Mouse (Mus musculus) induced T-regulatory cell, adult 2 months (primary cell): ENCODE measurements around the gene Cenpk.
"Not testable (repeated sequence)": the region's sequence is repeated elsewhere in the genome, so short reads cannot be mapped to it uniquely, and the experiment has no call there.

ENCODE experiments used
- DNase-seq: peaks from one replicate; pipeline ENCODE4 v3.0.0-alpha.2; 2012; ENCODE audit warnings: low read depth

The Cenpk gene

GRCm38 (mm10) chr13:104228384-104229066 is at the start of gene Cenpk, which contains the start of gene Ppwd1:
Cenpk (plus strand) TSS chr13:104228611.
Ppwd1 (minus strand) TSS chr13:104228843.
- peak; percentile 98 for DNase-seq

DNA sequence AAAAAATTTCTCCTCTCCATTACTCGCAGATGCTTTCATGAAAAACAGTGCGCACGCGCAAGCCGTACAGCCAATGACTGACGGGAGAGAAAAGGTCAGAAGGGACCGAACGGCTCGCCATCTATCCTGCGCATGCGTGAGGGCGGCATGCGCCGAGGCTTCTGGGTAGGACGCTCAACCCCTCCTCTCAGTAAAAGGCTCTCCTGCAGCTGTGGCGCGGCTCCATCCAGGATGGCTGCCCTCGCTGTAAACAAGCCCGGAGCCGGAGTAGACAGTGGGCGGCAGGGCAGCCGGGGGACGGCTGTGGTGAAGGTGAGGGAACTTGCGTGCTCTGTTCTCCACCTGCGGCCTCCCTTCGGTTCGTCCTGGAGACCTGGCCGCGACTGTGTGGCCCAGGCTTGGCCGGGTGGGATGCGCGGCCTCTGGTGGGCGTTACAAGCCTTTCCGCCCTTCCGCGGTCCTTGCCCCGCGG is 49.7 kb upstream of the Cenpk start, which contains the start of gene Trim23:
Gene Trim23, plus strand, starts transcription at position 148 of the 472 bp plus-strand sequence.
- DNase-seq: peak; percentile 100

GRCm38 (mm10) chr13:104179176-104179888 is 49.1 kb upstream of the Cenpk start:
- DNase-seq: no peak

DNA sequence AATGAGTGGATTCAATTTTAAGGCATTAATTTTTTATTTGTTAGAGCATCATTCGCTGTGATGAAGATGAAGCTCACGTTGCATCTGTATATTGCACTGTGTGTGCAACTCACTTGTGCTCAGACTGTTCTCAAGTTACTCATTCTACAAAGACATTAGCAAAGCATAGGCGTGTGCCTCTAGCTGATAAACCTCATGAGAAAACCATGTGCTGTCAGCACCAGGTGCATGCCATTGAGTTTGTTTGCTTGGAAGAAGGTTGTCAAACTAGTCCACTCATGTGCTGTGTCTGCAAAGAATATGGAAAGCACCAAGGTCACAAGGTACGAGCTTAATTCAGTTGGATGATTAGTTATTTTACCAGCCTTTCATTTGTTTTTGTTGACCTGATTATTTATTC is 41.1 kb upstream of the Cenpk start:
- DNase-seq: no peak

GRCm38 (mm10) chr13:104195891-104196290 is 32.5 kb upstream of the Cenpk start:
- not testable (repeated sequence) for DNase-seq

GRCm38 (mm10) chr13:104204313-104204712 is 24.1 kb upstream of the Cenpk start:
- DNase-seq: peak; percentile 25

- peak; percentile 41 for DNase-seq
These were observed 933 bp upstream of the Cenpk start for GRCm38 (mm10) chr13:104227478-104227877.

GRCm38 (mm10) chr13:104229181-104229580 is 770 bp downstream of the Cenpk start:
- no peak for DNase-seq

DNA sequence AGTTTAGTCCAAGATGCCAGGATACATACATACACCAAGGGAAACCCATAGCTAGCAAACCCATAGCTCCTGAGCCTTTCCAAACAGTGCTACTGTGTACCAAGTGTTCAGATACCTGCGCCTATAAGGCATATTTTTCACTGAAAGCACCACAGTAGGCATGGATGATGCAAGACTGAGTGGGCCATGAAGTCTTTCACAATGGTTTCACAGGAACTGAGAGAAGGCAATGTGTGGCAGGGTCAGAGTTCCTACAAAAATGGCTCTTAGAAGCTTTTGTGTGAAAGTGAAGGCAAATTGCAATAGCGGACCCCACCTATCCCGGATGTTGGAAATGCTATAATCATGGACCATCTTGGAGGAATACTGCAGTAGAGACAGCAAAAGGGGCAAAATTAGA is 30.6 kb downstream of the Cenpk start:
- no peak for DNase-seq

DNA sequence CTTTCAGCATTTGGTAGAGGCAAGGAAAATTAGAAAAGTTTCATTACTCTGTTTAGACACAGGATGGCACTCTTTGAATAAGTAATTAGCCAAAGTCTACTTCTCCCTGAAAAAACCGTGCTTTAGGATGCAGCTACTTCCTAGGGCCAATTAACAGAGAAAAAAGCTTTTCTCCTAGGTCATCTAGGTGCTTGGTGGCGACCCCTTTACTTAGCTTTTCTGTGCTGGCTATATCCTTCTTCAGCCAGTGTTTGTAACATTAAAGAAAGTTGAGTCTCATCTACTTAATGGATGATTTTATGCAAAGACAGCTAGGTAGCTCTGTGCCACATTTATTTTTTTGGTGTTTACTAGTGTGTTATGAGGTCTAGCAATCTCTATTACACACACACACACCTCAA is 56.6 kb downstream of the Cenpk start:
- DNase-seq: peak; percentile 78

GRCm38 (mm10) chr13:104285737-104286311 is 57.4 kb downstream of the Cenpk start:
- peak; percentile 82 for DNase-seq

DNA sequence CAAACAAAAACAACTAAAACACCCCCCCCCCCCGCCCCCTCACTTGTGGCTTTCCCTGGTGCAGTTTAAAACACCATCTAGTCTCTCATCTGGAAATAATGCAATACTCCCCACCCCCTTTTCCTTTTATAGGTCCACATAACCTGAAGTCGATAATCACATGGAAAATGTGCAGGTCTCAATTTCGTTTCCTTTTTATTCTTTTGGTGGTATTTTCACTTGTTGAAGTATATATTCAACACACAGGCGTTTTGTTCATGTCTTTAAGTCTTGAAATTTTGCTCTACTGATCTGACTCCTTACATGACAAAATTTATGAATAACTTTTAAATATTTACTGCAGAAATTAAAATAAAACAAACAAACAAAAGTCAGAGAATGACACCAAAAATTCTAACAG is 57.9 kb downstream of the Cenpk start:
- peak; percentile 73 for DNase-seq

- DNase-seq: peak; percentile 95
These were observed 58.5 kb downstream of the Cenpk start for GRCm38 (mm10) chr13:104286897-104287309.

DNA sequence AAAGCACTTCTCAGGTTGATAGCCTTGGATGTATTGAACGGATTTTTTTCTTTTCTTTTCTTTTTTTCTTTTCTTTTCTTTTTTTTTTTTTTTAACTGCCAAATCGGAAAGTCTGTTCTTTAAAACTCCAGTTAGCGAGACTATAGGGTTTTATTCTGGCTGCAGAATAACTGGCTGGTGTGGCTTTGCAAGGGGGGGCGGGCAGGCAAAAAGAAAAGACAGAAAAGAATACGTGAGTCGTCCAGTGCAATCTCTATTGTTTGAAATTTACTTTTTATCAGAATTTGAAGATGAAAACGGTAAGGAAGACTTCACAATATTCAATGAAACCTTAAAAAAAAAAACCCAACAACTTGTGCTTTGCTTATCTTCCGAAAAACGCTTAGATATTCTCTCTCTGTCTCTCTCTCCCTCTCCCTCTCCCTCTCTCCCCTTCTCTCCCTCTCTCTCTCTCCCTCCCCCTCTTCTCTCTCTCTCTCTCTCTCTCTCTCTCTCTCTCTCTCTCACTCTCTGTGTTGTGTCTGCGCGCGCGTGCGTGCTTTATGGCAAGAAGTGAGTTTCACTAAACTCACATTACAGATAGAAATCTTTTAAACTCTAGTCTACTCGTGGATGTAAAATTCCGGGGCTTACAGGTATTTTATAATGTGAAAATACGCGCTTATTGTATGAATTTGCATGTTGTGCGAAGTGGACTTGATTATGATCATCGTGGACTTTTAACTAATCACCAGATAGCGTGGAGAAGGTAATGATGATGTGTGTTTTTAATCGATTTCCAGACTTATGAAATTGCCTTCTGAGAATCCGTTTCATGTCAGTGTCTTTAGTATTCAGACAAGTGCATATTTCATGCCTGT is 59.2 kb downstream of the Cenpk start, which contains the start of gene Adamts6:
Gene Adamts6, plus strand, starts transcription at position 470 of the 860 bp plus-strand sequence.
- peak; percentile 79 for DNase-seq

DNA sequence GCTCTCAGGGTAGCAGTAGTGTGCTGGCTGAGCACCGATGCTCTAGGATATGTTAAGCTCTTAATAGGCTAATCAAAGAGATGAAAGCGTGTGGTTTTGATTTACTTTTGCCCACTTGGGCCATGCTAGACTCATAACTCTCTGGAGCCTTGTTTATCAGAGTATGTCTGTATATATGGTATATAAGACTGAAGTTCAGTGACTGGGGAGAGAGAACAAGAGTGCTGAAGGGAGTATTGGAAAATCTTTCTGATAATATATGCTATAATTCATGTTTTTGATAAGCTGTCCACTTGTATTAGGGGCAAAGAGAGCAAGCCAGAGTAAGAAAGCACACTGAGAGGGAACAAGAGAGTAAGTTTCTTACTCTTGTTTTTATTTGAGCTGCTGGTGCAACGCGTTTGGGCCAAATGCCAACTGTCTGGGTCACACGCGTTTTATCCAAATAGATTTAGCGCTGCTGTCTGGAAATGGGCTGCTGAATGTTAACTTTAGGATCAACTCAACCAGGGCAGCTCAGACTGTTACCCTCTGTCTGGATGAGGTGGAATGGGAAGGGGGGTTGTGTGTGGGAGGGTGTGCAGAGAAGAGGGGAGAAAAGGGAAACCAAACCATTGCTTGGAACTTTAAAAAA is 59.9 kb downstream of the Cenpk start:
- DNase-seq: peak; percentile 62

DNA sequence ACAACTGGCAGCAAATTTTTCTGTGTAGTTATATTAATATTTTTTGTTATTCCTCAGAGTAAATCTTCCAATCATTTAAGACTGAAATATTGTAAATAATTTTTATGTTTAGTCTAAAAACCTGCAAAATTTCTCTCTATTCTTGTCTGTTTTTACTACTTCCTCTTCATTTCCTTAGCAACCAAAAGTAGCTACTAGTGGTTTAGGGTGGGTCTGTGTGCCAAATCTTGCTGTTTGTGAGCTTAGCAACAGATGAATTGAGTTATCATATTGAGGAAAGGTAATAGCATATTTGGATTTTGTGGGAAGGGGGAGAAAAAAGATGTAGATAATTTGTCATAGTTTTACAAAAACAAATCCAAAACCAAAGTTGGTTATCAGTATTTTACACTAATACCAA is 60.8 kb downstream of the Cenpk start:
- peak; percentile 61 for DNase-seq

- no peak for DNase-seq
These were observed 67.1 kb downstream of the Cenpk start for GRCm38 (mm10) chr13:104295472-104295871.
